Mouse (Mus musculus): ENCODE measurements around the gene Rasa3. TPM values are rescaled to one million over a fixed set of nuclear protein-coding genes. Genes with fewer than 3 reads are reported as not detected.

The Rasa3 gene
- total and polyA plus RNA-seq, 3 experiments: 22.4 to 28.0 TPM; not detected in 1

- TF ChIP-seq USF2 (IDR thresholded peaks at IDR 0.05; ENCODE audit: borderline replicate concordance in 1 of 2, insufficient read depth in 1 of 2, low read depth in 1 of 2, low read length in 2 of 2): no peak
- TF ChIP-seq EP300 (IDR thresholded peaks at IDR 0.05; ENCODE audit: low read depth in 1 of 2, low read length in 2 of 2): peak; percentile 92
- TF ChIP-seq JUND (IDR thresholded peaks at IDR 0.05; ENCODE audit: low read depth, low read length): 0 out of 2 replicates have a peak, but pooled peaks have one; percentile 27
These were observed 6.0 kb downstream of the Rasa3 start (continued) for GRCm38 (mm10) chr8:13671246-13672003.

GRCm38 (mm10) chr8:13670011-13670471 lies 7.4 kb downstream of the Rasa3 start:
- peaks cover 0 to 31% of the 10 kb centered on the region in 2 experiments; a peak in 2 of 4 replicates for H3K36me3 ChIP-seq (ENCODE audit: control insufficient read depth in 1 of 2, insufficient read depth in 2 of 2, low read length in 2 of 2)
- no peaks in the 10 kb centered on the region for H3K27me3 ChIP-seq (ENCODE audit: control insufficient read depth in 1 of 2, insufficient read depth in 2 of 2, low read length in 2 of 2)
- H3K9me3 ChIP-seq (replicated peaks; ENCODE audit: insufficient read depth, low read length): no peaks in the 10 kb centered on the region
- H3K4me3 ChIP-seq (ENCODE audit: control insufficient read depth in 1 of 2, insufficient read depth in 1 of 2, low read depth in 2 of 2, low read length in 2 of 2): no peak overlapping the region
- peaks cover 18% of the 10 kb centered on the region for H3K79me2 ChIP-seq (ENCODE audit: control insufficient read depth, insufficient read depth, low read length, poor library complexity)
- DNase-seq (ENCODE audit: low read depth, low spot score): no peak
- no peak overlapping the region for H3K9ac ChIP-seq (ENCODE audit: control insufficient read depth, low read depth, low read length, poor library complexity, severe bottlenecking)
- H3K4me1 ChIP-seq (ENCODE audit: control insufficient read depth in 1 of 2, insufficient read depth in 2 of 2, low read length in 2 of 2): peaks cover 20 to 36% of the 10 kb centered on the region in 2 experiments
- TF ChIP-seq MYB (IDR thresholded peaks at IDR 0.05; ENCODE audit: low read depth, low read length): no peak
- TF ChIP-seq ETS1 (IDR thresholded peaks at IDR 0.05; ENCODE audit: low read depth, low read length): no peak
- TF ChIP-seq NRF1 (IDR thresholded peaks at IDR 0.05; ENCODE audit: insufficient read depth, low read depth, low read length, poor library complexity, severe bottlenecking): no peak
- TF ChIP-seq ZC3H11A (IDR thresholded peaks at IDR 0.05; ENCODE audit: low read depth, low read length): no peak
- no peak for TF ChIP-seq TCF12 (IDR thresholded peaks at IDR 0.05; ENCODE audit: low read depth, low read length)
- no peak for TF ChIP-seq NELFE (IDR thresholded peaks at IDR 0.05; ENCODE audit: low read depth, low read length)
- no peak for TF ChIP-seq ELF1 (IDR thresholded peaks at IDR 0.05; ENCODE audit: low read depth, low read length)
- TF ChIP-seq HCFC1 (IDR thresholded peaks at IDR 0.05; ENCODE audit: low read depth, low read length): no peak
- TF ChIP-seq POLR2AphosphoS5 (IDR thresholded peaks at IDR 0.05; ENCODE audit: borderline replicate concordance, low read depth, low read length): no peak
- TF ChIP-seq ZMIZ1 (IDR thresholded peaks at IDR 0.05; ENCODE audit: low read depth, low read length): no peak
- TF ChIP-seq KAT2A (conservative IDR thresholded peaks at IDR 0.05; ENCODE audit: low read depth, low read length): no peak
- no peak for TF ChIP-seq POLR2AphosphoS2 (IDR thresholded peaks at IDR 0.05; ENCODE audit: low read length)
- no peak for TF ChIP-seq ZNF384 (IDR thresholded peaks at IDR 0.05; ENCODE audit: low read depth, low read length)
- no peak for TF ChIP-seq TBP (IDR thresholded peaks at IDR 0.05; ENCODE audit: low read depth, low read length)
- TF ChIP-seq CTCF (IDR thresholded peaks at IDR 0.05 in 2 of 3, conservative IDR thresholded peaks at IDR 0.05 in 1 of 3; ENCODE audit: control insufficient read depth in 1 of 3, insufficient read depth in 1 of 3, low read depth in 2 of 3, low read length in 3 of 3, poor library complexity in 1 of 3, severe bottlenecking in 1 of 3): no peak
- no peak for TF ChIP-seq RAD21 (IDR thresholded peaks at IDR 0.05; ENCODE audit: low read depth, low read length)
- no peak for TF ChIP-seq GATA1 (IDR thresholded peaks at IDR 0.05; ENCODE audit: low read depth, low read length)
- no peak for TF ChIP-seq MAX (IDR thresholded peaks at IDR 0.05; ENCODE audit: low read length)
- H3K27ac ChIP-seq (ENCODE audit: control insufficient read depth, low read depth, low read length): no peak overlapping the region

Measured in MEL (cell line).